Mouse (Mus musculus): ENCODE measurements around the gene Ric8a. TPM values are rescaled to one million over a fixed set of nuclear protein-coding genes. Genes with fewer than 3 reads are reported as not detected.
"Not testable (repeated sequence)": the region's sequence is repeated elsewhere in the genome, so short reads cannot be mapped to it uniquely, and the experiment has no call there.

Gene Ric8a
- polyA plus RNA-seq, 1 experiment from 2014 or later = 20.9 TPM

- H3K4me2 ChIP-seq = no peak overlapping the region
- peaks cover 28% of the 10 kb centered on the region for H3K4me1 ChIP-seq (replicated peaks)
- H3K27ac ChIP-seq (replicated peaks) = no peak overlapping the region
- WGBS (ENCODE audit: insufficient replicate concordance) = 84% methylated on average over 5 of the region's 5 CpGs
- H3K36me3 ChIP-seq (replicated peaks) = peaks cover 76% of the 10 kb centered on the region
- ATAC-seq (ENCODE audit: insufficient read depth) = no peak
- no peaks in the 10 kb centered on the region for H3K9me3 ChIP-seq (replicated peaks)
- H3K9ac ChIP-seq = no peak overlapping the region
- no peak overlapping the region for H3K4me3 ChIP-seq (replicated peaks)
- no peaks in the 10 kb centered on the region for H3K27me3 ChIP-seq
These were observed 4.0 kb downstream of the Ric8a start for GRCm38 (mm10) chr7:140860728-140861127.

GRCm38 (mm10) chr7:140864761-140865160 is 8.0 kb downstream of the Ric8a start:
- H3K36me3 ChIP-seq (replicated peaks) = peaks cover 87% of the 10 kb centered on the region
- WGBS (ENCODE audit: insufficient replicate concordance) = 70% methylated on average over 12 of the region's 12 CpGs

GRCm38 (mm10) chr7:140874224-140874623 is 17.5 kb downstream of the Ric8a start:
- no peak overlapping the region for H3K9ac ChIP-seq
- no peak overlapping the region for H3K4me2 ChIP-seq
- H3K4me3 ChIP-seq (replicated peaks) = no peak overlapping the region
- no peak for ATAC-seq (ENCODE audit: insufficient read depth)
- no peaks in the 10 kb centered on the region for H3K9me3 ChIP-seq (replicated peaks)
- H3K4me1 ChIP-seq (replicated peaks) = peaks cover 8% of the 10 kb centered on the region
- H3K36me3 ChIP-seq (replicated peaks) = peaks cover 61% of the 10 kb centered on the region
- H3K27me3 ChIP-seq = no peaks in the 10 kb centered on the region
- 15% methylated on average over 4 of the region's 4 CpGs for WGBS (ENCODE audit: insufficient replicate concordance)
- no peak overlapping the region for H3K27ac ChIP-seq (replicated peaks)

More at GRCm38 (mm10) chr7:140864761-140865160, 8.0 kb downstream of the Ric8a start:
- Histone ChIP-seq H3K4me2 (no peak overlapping the region), H3K27ac (replicated peaks) (no peak overlapping the region), H3K9ac (no peak overlapping the region), H3K9me3 (replicated peaks) (no peaks in the 10 kb centered on the region), H3K27me3 (no peaks in the 10 kb centered on the region), H3K4me3 (replicated peaks) (no peak overlapping the region), H3K4me1 (replicated peaks) (no peaks in the 10 kb centered on the region)
- no peak for ATAC-seq (ENCODE audit: insufficient read depth)

- Histone ChIP-seq H3K27ac (replicated peaks) (no peak overlapping the region), H3K27me3 (no peaks in the 10 kb centered on the region), H3K4me3 (replicated peaks) (no peak overlapping the region), H3K4me2 (no peak overlapping the region), H3K9me3 (replicated peaks) (no peaks in the 10 kb centered on the region), H3K4me1 (replicated peaks) (peaks cover 28% of the 10 kb centered on the region), H3K9ac (no peak overlapping the region), H3K36me3 (replicated peaks) (peaks cover 40% of the 10 kb centered on the region)
- WGBS (ENCODE audit: insufficient replicate concordance) = 58% methylated on average over 6 of the region's 6 CpGs
- ATAC-seq (ENCODE audit: insufficient read depth) = no peak
These were observed 20.6 kb downstream of the Ric8a start for GRCm38 (mm10) chr7:140877364-140877763.

- H3K4me2 ChIP-seq = peak overlapping the region; percentile 94
These were observed 22.6 kb downstream of the Ric8a start for GRCm38 (mm10) chr7:140879355-140879754.

GRCm38 (mm10) chr7:140880419-140880818 is 23.7 kb downstream of the Ric8a start:
- H3K4me3 ChIP-seq (replicated peaks) = peak overlapping the region; percentile 76
- H3K9ac ChIP-seq = peak overlapping the region; percentile 84; the same call in 1 of the 2 replicates
- H3K4me2 ChIP-seq = peak overlapping the region; percentile 94

More at GRCm38 (mm10) chr7:140879355-140879754, 22.6 kb downstream of the Ric8a start:
- peaks cover 42% of the 10 kb centered on the region for H3K4me1 ChIP-seq (replicated peaks)
- H3K9ac ChIP-seq = no peak overlapping the region
- no peaks in the 10 kb centered on the region for H3K27me3 ChIP-seq
- H3K27ac ChIP-seq (replicated peaks) = 0 out of 2 replicates have a peak overlapping the region, but pooled peaks have one; percentile 4
- no peaks in the 10 kb centered on the region for H3K9me3 ChIP-seq (replicated peaks)
- no peak for ATAC-seq (ENCODE audit: insufficient read depth)
- H3K36me3 ChIP-seq (replicated peaks) = peaks cover 36% of the 10 kb centered on the region
- 26% methylated on average over 7 of the region's 7 CpGs for WGBS (ENCODE audit: insufficient replicate concordance)
- H3K4me3 ChIP-seq (replicated peaks) = peak overlapping the region; percentile 7; the same call in 1 of the 2 replicates

GRCm38 (mm10) chr7:140880865-140881515 is 24.2 kb downstream of the Ric8a start:
- Histone ChIP-seq H3K27ac (replicated peaks) (peak overlapping the region; percentile 90), H3K9me3 (replicated peaks) (no peaks in the 10 kb centered on the region), H3K27me3 (no peaks in the 10 kb centered on the region), H3K36me3 (replicated peaks) (peaks cover 33% of the 10 kb centered on the region), H3K4me3 (replicated peaks) (peak overlapping the region; percentile 76), H3K4me2 (peak overlapping the region; percentile 94), H3K4me1 (replicated peaks) (peaks cover 42% of the 10 kb centered on the region), H3K9ac (peak overlapping the region; percentile 84)
- WGBS (ENCODE audit: insufficient replicate concordance) = 2% methylated on average over 8 of the region's 8 CpGs
- no peak for ATAC-seq (ENCODE audit: insufficient read depth)

More at GRCm38 (mm10) chr7:140880419-140880818, 23.7 kb downstream of the Ric8a start:
- no peaks in the 10 kb centered on the region for H3K9me3 ChIP-seq (replicated peaks)
- H3K36me3 ChIP-seq (replicated peaks) = peaks cover 34% of the 10 kb centered on the region
- H3K27ac ChIP-seq (replicated peaks) = peak overlapping the region; percentile 90
- no peaks in the 10 kb centered on the region for H3K27me3 ChIP-seq
- ATAC-seq (ENCODE audit: insufficient read depth) = no peak
- H3K4me1 ChIP-seq (replicated peaks) = peaks cover 42% of the 10 kb centered on the region
- WGBS (ENCODE audit: insufficient replicate concordance) = 49% methylated on average over 3 of the region's 3 CpGs

- ATAC-seq (ENCODE audit: insufficient read depth) = peak; percentile 94
- Histone ChIP-seq H3K4me3 (replicated peaks) (peak within 1 kb of the TSS; percentile 76), H3K36me3 (replicated peaks) (peaks cover 34% of the 10 kb centered on the region), H3K4me1 (replicated peaks) (peaks cover 42% of the 10 kb centered on the region), H3K27ac (replicated peaks) (peak within 1 kb of the TSS; percentile 90), H3K4me2 (peak within 1 kb of the TSS; percentile 94), H3K9ac (peak within 1 kb of the TSS; percentile 84), H3K9me3 (replicated peaks) (no peaks in the 10 kb centered on the region), H3K27me3 (no peaks in the 10 kb centered on the region)
- WGBS (ENCODE audit: insufficient replicate concordance) = under 1% methylated on average over 59 of the region's 59 CpGs
These were observed 25.1 kb downstream of the Ric8a start, which contains the start of the genes Psmd13 and Sirt3 for GRCm38 (mm10) chr7:140881696-140882468. TSS of gene Psmd13 (plus strand) at chr7:140881968. TSS of gene Sirt3 (minus strand) at chr7:140882309.

- Histone ChIP-seq H3K36me3 (replicated peaks) (peaks cover 38% of the 10 kb centered on the region), H3K4me1 (replicated peaks) (peaks cover 42% of the 10 kb centered on the region), H3K9me3 (replicated peaks) (no peaks in the 10 kb centered on the region), H3K4me3 (replicated peaks) (peak overlapping the region; percentile 76), H3K27ac (replicated peaks) (peak overlapping the region; percentile 90), H3K27me3 (no peaks in the 10 kb centered on the region), H3K4me2 (peak overlapping the region; percentile 94), H3K9ac (peak overlapping the region; percentile 84)
- peak; percentile 14 for ATAC-seq (ENCODE audit: insufficient read depth)
- WGBS (ENCODE audit: insufficient replicate concordance) = under 1% methylated on average over 12 of the region's 12 CpGs
These were observed 25.7 kb downstream of the Ric8a start for GRCm38 (mm10) chr7:140882469-140882803.

GRCm38 (mm10) chr7:140890636-140891035 is 33.9 kb downstream of the Ric8a start:
- peaks cover 77% of the 10 kb centered on the region for H3K36me3 ChIP-seq (replicated peaks)

GRCm38 (mm10) chr7:140894031-140894430 is 37.3 kb downstream of the Ric8a start:
- Histone ChIP-seq H3K36me3 (replicated peaks) (peaks cover 74% of the 10 kb centered on the region), H3K4me1 (replicated peaks) (no peaks in the 10 kb centered on the region), H3K4me3 (replicated peaks) (no peak overlapping the region), H3K27me3 (no peaks in the 10 kb centered on the region), H3K9me3 (replicated peaks) (no peaks in the 10 kb centered on the region), H3K4me2 (no peak overlapping the region), H3K9ac (no peak overlapping the region), H3K27ac (replicated peaks) (no peak overlapping the region)
- 81% methylated on average over 7 of the region's 7 CpGs for WGBS (ENCODE audit: insufficient replicate concordance)
- ATAC-seq (ENCODE audit: insufficient read depth) = no peak

More at GRCm38 (mm10) chr7:140890636-140891035, 33.9 kb downstream of the Ric8a start:
- H3K9me3 ChIP-seq (replicated peaks); H3K27ac ChIP-seq (replicated peaks); H3K4me3 ChIP-seq (replicated peaks); H3K4me2 ChIP-seq; ATAC-seq (ENCODE audit: insufficient read depth); H3K27me3 ChIP-seq; H3K9ac ChIP-seq; H3K4me1 ChIP-seq (replicated peaks): not testable (repeated sequence)
- WGBS (ENCODE audit: insufficient replicate concordance) = 91% methylated on average over 16 of the region's 16 CpGs

All from liver, embryonic 15.5 days (tissue).